Mouse (Mus musculus) erythroblast, embryonic 14.5 days (primary cell): Measurements from ENCODE around the gene Slitrk3. TPM values are rescaled to one million over a fixed set of nuclear protein-coding genes. Genes with fewer than 3 reads are reported as not detected.

Source experiments
- H3K27me3 ChIP-seq: 2 replicates; pipeline ENCODE4 v1.6.1; 2012; ENCODE audit warnings: inconsistent platforms; ENCODE audit not compliant: control insufficient read depth
- H3K36me3 ChIP-seq: 2 replicates; pipeline ENCODE4 v1.6.1; 2012; ENCODE audit warnings: mild to moderate bottlenecking, inconsistent platforms; ENCODE audit not compliant: control insufficient read depth
- H3K4me1 ChIP-seq: 2 replicates; pipeline ENCODE4 v1.6.1; 2012; ENCODE audit warnings: inconsistent platforms; ENCODE audit not compliant: control insufficient read depth
- H3K4me3 ChIP-seq: replicated peaks from 2 replicates; pipeline ENCODE3; 2012; ENCODE audit warnings: moderate library complexity, mild to moderate bottlenecking, inconsistent platforms
- H3K9me3 ChIP-seq: 2 replicates; pipeline ENCODE4 v1.6.1; 2012; ENCODE audit warnings: low read length, inconsistent platforms, mixed read lengths; ENCODE audit not compliant: control insufficient read depth
- GATA1 ChIP-seq: IDR thresholded peaks from 2 replicates; pipeline ENCODE4 v1.6.1; 2012; ENCODE audit warnings: low read length, inconsistent platforms, mixed read lengths
- TAL1 ChIP-seq: IDR thresholded peaks from 3 replicates; pipeline ENCODE4 v1.6.1; 2012; ENCODE audit warnings: low read length, inconsistent platforms, mixed read lengths
- polyA plus RNA-seq: library from polyadenylated mRNA; stranded (reverse); fragments of >175 nt; gene quantifications from 2 replicates; pipeline ENCODE4 v1.2.3, GENCODE M21; 2012

Slitrk3 gene
- polyA plus RNA-seq, 1 experiment: not detected

GRCm38 (mm10) chr3:73046248-73046647, 11.4 kb downstream of the Slitrk3 start:
- no peaks in the 10 kb centered on the region for H3K27me3 ChIP-seq
- H3K9me3 ChIP-seq: no peaks in the 10 kb centered on the region
- no peak for TF ChIP-seq GATA1
- no peak for TF ChIP-seq TAL1
- H3K4me3 ChIP-seq: no peak overlapping the region
- no peaks in the 10 kb centered on the region for H3K36me3 ChIP-seq
- no peaks in the 10 kb centered on the region for H3K4me1 ChIP-seq

DNA sequence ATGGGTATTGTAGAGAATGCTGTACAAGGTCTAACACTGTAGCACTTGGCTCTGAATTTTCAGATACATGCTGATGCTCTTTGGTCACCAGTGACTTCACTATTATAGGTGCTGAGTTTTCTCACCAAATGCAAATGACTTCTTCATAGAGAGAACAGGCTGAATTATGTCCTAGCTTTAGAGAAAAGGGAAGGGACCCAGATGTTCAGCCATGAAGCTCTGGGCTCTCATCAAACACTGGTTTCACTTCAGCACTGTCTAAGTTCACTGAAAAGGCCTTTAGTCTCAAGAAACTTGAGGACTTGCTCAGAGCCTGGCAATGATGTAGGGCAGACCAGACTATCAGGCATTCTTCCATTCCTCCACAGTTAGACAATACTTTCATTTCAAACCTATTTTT, 15.3 kb downstream of the Slitrk3 start:
- no peak for TF ChIP-seq GATA1
- TF ChIP-seq TAL1: no peak
- Histone ChIP-seq H3K36me3 (no peaks in the 10 kb centered on the region), H3K4me1 (no peaks in the 10 kb centered on the region), H3K4me3 (no peak overlapping the region), H3K9me3 (no peaks in the 10 kb centered on the region), H3K27me3 (no peaks in the 10 kb centered on the region)

DNA sequence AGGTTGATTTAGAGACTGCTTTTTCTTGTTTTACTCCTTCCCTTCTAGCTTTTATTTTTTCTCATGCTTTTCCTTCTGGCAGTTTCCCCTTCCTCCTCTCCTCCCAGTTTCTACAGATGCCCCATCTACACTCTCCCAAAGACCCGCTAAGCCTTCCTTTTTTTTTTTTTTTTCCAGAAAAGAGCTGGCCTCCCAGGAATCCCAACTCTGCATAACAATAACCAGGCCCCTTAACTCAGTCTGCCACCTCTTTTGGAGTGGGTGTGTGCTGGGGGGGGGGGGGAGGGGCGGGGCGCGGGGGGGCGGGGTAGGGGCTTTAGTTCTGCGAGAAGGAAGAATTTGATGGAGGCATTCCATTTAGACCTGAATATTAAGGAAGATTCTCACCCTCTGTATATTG, 51.6 kb downstream of the Slitrk3 start:
- no peak for TF ChIP-seq GATA1
- no peak for TF ChIP-seq TAL1
- H3K9me3 ChIP-seq: no peaks in the 10 kb centered on the region
- H3K4me1 ChIP-seq: no peaks in the 10 kb centered on the region
- H3K27me3 ChIP-seq: no peaks in the 10 kb centered on the region
- no peaks in the 10 kb centered on the region for H3K36me3 ChIP-seq
- no peak overlapping the region for H3K4me3 ChIP-seq

- no peaks in the 10 kb centered on the region for H3K27me3 ChIP-seq
- H3K4me1 ChIP-seq: no peaks in the 10 kb centered on the region
- H3K4me3 ChIP-seq: no peak overlapping the region
- no peak for TF ChIP-seq TAL1
- TF ChIP-seq GATA1: no peak
- H3K9me3 ChIP-seq: no peaks in the 10 kb centered on the region
- no peaks in the 10 kb centered on the region for H3K36me3 ChIP-seq
These were observed 54.5 kb downstream of the Slitrk3 start for GRCm38 (mm10) chr3:73002933-73003696.

DNA sequence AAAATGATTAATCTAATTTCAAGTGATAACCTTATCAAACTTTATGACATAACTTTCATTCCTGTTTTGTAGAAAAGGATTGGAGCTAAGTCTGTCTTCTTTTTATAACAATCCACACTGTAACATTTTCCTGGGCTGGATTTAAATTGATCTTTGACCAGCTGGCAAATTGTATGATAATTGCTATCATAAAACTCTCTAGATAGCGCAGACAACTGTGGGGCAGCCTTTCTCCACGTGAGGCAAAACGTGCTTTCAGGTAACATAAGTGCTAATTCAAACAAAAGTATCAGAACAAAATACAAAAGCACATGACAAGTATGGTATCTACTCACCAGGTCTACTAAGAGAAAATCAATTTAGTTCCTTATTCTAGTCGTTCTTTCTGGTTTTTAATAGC, 60.1 kb downstream of the Slitrk3 start:
- Histone ChIP-seq H3K4me1 (no peaks in the 10 kb centered on the region), H3K27me3 (no peaks in the 10 kb centered on the region), H3K4me3 (no peak overlapping the region), H3K36me3 (no peaks in the 10 kb centered on the region), H3K9me3 (no peaks in the 10 kb centered on the region)
- TF ChIP-seq GATA1: no peak
- TF ChIP-seq TAL1: no peak

Other genes with a start within 250 kb of the Slitrk3 start
- not detected in 2 replicates for gene Sis, start 89.9 kb downstream of the Slitrk3 start, polyA plus RNA-seq